Mouse (Mus musculus): ENCODE measurements around the gene Mcm10.

DNA sequence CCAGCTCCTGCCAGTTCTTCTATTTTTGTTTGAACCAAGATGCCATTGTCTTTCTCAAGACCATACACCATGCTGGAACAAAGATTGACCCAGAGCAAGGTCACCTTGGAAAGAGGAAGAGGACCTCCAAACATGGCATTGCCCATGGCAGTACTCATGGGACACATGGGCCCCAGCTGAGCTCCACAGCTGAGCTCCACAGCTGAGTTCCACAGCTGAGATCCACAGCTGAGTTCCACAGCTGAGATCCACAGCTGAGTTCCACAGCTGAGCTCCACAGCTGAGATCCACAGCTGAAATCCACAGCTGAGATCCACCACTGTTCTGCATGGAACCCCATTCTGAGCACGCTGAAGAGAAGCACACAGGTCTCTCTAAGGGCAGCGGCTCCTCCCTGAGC, 61.6 kb downstream of the Mcm10 start:
- no peak for TF ChIP-seq CTCF (conservative IDR thresholded peaks at IDR 0.05; ENCODE audit: low read length)
- no peak for TF ChIP-seq NANOG (IDR thresholded peaks at IDR 0.05; ENCODE audit: borderline replicate concordance, low read length)
- no peak for TF ChIP-seq POU5F1 (IDR thresholded peaks at IDR 0.05; ENCODE audit: borderline replicate concordance, low read length)

All from E14TG2a.4 (cell line).